Mouse (Mus musculus) adrenal gland, adult 2 months (tissue): ENCODE results near the gene Ciapin1. TPM values are rescaled to one million over a fixed set of nuclear protein-coding genes. Genes with fewer than 3 reads are reported as not detected.

Experiments
- DNase-seq: peaks from one replicate; pipeline ENCODE4 v3.0.0; 2021
- long read RNA-seq: library from polyadenylated mRNA; stranded (forward); transcript quantifications from one replicate; pipeline ENCODE4 v2.0.0, GENCODE M21; 2021
- polyA plus RNA-seq: library from polyadenylated mRNA; depleted of rRNA; stranded (reverse); fragments of >200 nt; gene quantifications from 2 replicates; pipeline ENCODE4 v1.2.3, GENCODE M21; 2012; rRNA removed
- total RNA-seq, 2 experiments: library from RNA; stranded (reverse); gene quantifications; 2 replicates each; pipeline ENCODE4 v1.2.3; 2021

The Ciapin1 gene
- total RNA-seq, result 100 to 1,000 TPM in 1 of 2 experiments, 10 to 100 TPM in 1; 81.5 to 123 TPM
- polyA plus RNA-seq, result 118 and 146 TPM in 2 replicates
- long read RNA-seq, full-length matches to known transcripts, result 119 of 155 reads
- long read RNA-seq, partial matches to known transcripts, result 24 of 155 reads
- long read RNA-seq, other reads (novel, unspliced or antisense), result 12 of 155 reads

DNA sequence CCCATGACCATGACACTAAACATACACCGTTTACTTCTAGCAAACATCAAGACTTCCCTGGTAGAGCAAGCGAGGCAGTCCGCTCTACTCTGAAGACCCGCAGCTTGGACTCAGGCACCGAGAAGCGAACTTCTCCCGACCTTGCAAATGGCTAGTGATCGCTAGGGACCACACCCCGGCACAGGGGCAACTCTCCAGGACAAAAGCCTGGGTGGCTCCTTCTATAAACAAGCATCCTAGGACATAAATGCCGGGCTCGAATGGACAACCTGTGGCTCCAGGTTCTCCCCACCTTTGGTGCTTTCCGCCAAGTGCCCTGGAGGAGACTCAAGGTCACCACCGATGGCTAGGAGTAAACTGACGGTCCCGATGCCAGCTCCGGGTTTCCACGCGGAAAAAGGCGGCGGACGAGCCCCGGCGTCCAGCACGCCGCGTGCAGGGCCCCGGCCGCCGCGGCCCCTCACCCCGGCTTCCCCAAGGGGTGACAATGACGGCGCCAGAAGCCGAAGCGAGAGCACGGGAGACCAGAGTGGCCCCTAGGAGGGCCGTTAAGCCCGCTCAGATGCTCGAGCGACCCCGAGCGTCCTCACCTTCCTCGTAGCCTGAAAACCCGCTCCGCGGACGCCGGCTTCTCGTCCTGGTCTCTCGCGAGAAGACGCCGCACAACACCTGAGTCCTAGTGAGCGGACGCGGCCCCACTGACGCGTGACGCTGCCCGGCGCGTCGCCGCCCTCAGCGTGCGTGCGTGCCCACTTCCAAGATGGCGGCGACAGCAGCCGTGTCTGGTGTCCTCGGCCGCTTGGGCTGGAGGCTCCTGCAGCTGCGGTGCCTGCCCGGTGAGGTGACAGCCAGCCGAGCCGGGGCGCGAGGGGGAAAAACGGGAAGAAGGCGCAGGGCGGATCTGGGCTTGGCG, at the start of gene Ciapin1, which contains the start of gene Coq9:
TSS of gene Ciapin1 (minus strand) at position 697 of the 913 bp plus-strand sequence.
TSS of gene Coq9 (plus strand) at position 660 of the 913 bp plus-strand sequence.
- DNase-seq, result peak; percentile 96

DNA sequence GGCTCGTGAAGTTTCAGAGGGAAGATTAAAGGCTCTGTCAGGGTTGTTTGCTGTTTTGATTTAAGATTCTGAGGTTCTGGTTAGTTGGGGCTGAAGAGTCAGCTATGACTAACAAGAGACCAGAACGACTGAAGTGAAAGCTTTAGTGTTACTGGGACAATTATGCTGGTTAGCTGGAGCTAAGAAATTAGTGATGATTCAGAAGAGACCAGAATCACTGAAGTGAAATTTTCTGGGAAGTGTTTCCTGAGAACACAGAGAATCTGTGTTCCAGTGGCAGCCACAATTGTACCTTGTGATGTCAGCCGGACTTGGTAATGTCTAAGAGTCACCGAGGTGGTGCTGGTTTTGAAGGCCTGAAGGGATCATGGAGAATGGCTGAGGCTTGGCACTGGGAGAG, 42.6 kb upstream of the Ciapin1 start:
- DNase-seq, result no peak

DNA sequence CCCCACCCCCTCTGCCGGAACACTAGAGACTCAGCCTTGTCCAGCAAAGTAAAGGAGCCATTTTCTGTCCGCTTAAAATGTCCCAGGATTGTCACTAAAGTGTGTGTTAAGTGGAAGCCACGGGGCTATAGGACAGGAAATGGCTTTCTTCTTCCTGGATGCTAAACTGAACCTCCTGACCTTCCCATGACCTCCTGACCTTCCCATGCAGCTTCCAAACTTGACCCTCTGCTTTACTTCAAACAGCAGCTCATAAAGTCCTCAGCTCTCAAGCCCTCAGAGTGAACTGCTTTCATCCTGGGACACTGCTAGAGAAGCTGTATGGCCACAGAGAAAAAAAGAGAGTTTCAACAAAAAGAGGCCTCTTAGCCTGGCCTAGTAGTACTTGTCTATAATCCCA, 38.7 kb upstream of the Ciapin1 start:
- DNase-seq, result no peak

DNA sequence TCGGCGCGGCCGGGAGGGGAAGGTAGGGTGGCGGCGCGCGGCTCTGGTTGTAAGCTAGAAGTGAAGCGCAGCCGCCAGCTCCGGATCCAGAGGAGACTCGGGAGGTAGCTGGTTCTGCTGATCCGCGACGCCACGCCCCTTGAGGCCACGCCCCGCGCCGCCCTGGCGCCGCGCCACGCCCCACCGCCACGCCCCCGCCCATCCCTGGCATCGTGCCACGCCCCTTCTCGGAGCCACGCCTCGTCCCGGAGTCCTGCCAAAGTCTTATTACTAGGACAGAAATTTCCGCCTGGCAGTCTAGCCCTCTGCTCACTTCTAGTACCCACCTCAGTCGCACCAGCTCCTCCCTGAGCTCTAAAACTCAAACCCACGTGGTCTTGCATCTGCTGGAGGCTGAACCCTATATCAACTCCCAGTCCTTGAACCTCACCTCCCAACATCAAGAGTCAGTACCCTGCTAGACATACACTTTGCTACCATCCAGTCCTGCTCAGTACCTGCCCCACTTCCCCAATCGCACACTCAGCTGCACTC, 38.1 kb upstream of the Ciapin1 start, which contains the start of gene Dok4:
TSS of gene Dok4 (minus strand) at position 134 of the 534 bp plus-strand sequence.
- peak; percentile 96 for DNase-seq

DNA sequence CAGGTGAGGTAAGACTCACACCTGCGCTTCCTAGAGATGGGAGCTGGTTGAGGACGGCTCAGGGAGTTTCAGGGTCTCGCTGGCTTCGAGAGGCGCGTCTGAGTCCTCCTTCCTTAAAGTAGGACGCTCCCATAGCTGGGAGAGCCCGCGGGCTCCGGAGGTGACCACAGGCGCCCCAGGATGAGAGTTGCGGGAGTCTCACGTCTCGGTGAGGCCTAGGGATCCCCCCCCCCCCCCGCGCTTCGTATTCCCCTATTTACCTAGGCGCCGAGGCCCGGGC, 37.7 kb upstream of the Ciapin1 start:
- no peak for DNase-seq

DNA sequence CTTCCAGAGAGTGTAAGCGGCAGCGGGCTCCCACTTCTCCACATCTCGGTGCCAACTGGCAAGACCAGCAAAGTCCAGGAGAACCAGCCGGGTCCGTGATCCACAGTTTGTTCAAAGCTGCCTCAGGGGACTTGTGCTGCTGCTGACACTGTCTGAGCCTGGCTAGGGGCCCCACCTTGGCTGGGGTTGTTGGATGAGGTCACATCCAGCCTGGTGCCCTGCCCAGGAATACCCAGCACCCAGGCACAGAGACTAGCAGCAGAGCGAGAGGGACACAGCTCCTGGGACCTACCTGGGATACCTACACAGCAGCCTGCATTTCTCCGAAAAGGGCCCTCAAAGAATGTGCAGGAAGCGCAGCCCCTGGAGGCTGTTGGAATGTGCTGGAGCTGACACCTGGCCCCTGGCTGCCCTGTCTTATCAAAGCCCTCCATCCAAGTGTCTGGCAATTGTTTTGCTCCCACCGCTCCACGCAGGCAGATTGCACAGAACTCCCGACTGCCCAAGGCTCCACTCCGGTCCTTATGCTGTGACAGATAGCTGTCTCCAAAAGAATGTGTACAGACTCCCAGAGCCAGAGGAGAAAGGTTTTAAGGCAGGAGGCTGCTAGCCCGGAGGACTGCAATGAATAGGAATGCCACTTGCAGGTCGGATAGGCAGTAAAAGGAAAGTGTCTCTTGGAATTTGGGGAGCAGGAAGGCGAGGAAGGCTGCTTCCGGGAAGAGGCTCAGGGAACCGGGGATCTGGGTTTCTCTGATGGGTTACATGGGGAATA, 37.1 kb upstream of the Ciapin1 start:
- peak; percentile 43 for DNase-seq

DNA sequence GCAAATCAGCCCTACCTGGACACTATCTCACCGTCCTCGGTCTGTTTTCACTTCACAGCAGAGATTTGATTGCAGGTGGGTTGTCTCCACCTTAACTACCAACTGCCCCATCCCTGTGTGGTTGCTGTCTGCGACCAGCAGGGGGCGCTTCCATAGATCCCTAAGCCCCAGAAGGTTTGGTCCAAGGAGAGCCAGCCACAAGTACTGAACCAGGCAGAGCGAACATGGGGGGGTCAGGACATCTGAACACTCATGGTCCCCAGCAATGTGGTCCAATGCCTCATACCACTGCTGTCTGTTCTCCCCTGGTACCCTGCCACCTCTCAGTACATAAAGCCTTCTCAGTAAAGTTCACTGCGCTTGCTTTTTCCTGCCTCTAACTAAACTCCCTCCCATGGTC, 36.2 kb upstream of the Ciapin1 start:
- peak; percentile 76 for DNase-seq

DNA sequence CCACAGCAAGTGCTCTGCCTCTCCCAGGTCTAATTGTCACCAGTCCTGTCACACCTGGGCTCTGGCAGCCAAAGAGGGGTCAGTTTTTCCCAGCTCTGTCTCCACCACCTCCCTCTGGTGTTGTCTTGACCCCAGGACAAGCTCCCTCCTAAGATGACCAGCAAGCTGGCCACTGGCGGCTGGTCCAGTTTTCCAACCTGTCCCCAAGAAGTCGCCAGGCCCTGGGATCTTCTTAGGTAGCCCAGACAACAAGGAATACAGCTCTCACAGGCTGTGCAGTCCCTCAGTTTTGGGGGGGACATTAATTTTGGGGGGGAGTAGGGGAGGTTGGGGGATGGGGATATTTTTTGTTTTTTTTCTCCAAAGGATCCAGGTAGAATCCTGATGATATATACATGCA, 34.4 kb upstream of the Ciapin1 start:
- DNase-seq, result no peak

DNA sequence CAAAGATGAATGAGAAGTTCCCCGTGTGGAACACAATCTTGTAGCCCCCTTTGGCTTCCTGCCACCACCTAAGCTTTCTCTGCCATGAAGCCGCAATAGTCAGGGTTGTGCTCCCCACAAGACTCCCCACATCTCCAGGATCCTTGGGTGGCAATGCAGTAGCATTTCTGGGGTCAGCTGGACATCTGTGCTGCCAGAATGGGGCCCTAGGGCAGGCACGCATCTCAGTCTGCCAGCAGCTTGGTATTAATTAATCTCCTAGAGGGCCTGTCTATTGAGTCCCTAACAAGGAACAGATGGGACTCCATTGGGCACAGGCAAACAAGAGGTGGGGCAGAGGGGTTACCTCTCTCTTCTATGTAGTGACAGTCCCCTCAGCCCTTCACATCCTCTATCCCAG, 34.0 kb upstream of the Ciapin1 start:
- DNase-seq, result no peak

DNA sequence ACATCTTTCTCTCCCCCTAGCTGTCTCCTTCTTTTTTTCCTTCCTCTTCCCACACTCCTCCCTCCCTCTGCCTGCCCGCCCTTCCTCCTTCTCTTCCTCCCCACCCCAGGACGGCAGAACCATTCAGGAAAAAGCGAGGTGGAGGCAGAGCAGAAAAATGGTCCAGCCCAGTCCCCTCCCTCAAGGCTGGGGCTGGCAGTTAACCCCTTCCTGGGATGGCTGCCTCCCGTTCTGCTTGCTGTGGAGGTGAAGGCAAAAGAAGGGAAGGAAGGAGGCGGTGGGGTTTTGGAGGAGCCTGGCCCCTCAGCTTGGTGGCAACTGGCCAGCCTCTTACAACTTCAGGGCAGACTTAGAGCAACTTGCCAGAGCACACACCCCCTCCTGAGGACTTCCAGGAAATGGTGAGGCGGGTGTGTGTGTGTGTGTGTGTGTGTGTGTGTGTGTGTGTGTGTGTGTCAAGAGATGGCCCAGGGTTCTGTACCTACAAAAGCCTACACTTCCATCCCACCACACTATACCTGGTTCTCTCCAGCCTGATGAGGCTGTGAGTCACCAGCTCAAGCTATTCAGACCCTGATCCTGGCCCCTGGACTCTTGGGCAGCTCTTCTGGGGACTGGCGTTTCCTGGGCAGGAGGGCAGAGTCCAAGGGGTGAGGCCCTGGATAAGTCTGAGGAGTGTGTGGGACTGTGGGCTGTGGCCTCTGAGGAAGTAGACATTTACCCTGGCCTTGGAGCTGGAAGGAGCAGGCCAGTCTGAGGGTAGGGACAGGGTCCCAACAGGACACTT, 33.1 kb upstream of the Ciapin1 start:
- peak; percentile 69 for DNase-seq

DNA sequence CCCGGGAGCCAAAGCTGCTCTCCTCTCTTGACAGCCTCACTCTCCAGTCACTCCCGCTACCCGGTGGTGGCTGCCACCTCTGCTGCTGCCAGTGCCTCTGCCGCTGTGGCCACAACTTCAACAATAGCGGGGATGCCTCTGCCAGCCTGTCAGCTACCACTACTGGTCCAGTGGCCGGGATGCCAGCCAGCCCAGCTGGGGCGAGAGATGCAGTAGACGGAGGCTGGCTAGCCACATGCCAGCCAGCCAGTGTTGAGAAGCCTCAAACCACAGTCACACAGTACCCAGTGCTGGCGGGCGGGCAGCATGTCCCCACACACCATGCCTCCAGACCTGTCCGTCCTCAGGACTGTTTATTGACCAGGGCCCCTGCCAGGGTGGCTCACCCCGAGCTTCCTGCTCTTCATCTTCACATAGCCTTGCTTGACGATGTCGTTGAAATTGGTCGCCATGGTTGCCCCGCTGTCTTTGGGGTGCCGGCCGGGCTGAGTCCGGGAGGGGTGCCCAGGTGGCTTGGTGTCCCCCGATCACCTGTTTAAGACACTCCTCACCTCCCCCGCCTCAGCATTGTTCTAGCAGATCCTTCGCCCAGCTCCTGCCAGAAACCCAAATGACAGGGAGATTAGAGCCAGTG, 32.4 kb upstream of the Ciapin1 start:
- no peak for DNase-seq

DNA sequence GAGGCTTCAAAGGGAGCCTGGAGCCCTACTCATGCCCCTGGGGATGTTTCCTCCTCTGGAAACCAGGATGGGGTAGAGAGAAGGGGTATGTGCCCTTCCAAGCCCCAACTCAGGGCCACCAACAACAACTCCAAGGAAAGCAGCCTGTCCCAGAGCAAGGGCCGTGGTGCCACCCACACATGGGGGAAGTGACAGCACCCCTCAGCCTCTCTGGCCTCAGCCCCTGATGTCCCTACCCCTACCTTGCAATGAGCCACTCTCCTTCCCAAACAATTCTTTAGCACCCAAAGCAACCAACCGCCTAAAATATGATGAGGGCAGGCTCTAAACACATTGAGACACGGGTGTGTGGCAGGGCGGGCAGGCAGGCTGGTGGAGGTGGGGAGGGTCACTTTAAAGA, 31.8 kb upstream of the Ciapin1 start:
- DNase-seq, result no peak

DNA sequence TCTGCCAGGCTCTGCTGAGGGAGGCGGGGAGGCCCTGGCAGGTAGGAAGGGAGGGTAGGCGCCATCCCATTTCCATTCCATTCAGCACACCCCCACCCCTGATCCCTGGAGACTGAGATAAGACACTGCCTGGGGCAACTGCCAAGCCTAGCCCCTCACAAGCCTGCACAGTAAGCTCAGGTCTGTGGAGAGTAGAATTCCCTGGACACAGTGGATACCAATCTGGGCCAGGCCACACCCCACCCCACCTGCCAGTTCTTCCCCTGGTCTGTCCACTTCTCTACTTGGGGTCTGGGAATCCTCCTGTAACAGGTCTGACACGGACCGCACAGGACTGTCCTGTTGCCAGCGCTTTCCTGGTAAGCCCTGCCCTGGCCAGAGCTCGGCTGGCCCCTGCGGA, 31.0 kb upstream of the Ciapin1 start:
- DNase-seq, result no peak

DNA sequence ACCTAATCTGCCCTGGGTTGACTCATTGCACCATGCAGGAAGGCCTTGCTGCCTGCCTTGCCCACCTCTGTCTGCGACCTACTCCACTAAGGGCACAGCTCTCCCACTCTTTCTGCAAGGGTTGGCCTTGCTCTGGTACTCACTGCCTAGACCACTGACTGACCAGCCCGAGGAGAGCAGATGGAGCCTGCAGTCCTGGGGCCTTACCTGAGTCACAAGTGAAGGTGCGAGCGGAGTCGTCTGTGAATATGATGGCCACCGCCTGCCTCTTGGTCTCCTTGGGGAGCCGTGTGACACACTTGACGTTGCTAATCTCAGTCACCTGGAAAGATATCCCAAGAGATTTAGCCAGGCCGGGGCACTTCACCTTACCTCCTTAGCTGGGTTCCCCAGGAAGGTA, 28.8 kb upstream of the Ciapin1 start:
- no peak for DNase-seq

DNA sequence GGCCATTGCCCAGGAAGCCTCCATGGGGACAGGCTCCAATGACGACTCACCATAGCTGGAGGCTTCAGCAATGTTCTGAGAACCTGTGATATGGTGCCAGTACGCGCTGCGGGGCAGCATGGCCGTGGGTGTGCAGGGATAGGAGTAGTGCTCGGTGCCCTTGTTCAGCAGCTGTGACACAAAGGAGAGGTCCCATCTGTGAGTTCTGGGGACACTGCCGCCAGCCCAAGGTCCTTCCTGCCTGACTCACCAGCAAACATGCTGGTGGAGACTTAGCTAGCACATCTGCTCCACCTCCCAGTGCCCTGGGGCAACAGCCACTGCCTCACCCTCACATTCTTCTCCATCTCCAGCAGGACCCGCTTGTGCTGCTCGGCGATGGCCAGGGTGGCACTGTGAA, 27.1 kb upstream of the Ciapin1 start:
- DNase-seq, result peak; percentile 85

DNA sequence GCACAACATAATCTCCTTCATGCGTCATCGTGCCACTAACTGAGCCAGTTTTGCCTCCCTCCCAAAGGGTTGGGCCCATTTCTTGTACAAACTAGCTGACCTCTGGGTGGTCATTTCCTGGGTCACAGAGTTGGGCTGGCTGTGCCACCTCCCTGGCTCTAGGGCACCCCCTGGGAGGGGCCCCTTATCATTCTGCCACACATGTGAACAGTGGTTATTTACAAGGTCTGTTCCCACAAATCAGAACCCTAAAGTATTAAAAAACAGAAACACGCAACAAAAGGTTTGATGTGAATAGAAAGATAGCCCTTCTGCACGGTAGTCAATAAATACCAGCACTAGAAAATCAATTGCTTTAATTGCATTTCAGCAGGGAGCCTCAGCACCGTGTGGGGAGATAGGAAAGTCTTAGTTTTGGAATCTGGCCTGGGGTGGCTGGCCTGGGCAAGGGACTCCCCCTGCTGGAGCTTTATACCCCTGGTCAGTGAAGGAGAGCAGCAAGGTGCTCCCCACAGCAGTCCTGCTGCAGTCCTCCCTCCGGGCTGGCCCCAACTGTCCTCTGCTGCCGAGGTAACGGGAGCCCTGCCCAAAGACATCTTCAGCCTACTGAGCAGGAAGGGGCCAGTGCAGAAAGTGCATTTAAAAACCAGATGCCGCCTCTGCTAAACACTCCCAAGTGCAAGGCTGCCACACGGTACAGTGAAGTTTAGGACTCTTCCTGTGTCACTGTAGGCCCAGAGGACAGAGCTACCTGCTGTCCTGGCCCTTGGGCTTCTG, 25.9 kb upstream of the Ciapin1 start:
- no peak for DNase-seq

DNA sequence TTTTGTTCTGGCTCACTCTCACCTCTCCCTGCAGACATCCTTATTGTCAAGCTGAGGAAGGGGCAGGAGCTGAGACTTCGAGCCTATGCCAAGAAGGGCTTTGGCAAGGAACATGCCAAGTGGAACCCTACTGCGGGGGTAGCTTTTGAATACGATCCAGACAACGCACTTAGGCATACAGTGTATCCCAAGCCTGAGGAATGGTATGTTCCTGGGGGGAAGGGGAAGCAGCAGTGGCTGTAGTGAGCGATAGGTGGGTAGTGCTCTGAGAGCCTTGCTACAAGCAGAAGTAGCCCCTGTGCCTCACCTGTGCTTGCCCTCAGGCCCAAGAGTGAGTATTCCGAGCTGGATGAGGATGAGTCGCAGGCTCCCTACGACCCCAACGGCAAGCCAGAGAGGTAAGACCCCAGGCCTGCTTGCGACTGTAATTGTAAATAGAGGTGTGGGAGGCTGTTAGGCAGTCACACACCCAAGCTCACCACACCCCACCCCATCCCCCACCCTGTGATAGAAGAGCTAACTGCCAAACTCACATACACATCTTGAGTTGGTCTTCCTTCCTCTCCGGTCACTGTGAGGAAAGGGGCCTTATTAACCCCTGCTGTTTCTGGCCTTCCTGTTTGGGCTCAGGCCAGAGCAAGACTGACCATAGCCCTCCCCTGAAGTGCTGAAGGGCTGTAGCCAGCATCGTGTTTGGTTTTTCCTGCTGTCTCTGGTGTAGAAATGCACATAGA, 24.5 kb upstream of the Ciapin1 start:
- DNase-seq, result no peak

DNA sequence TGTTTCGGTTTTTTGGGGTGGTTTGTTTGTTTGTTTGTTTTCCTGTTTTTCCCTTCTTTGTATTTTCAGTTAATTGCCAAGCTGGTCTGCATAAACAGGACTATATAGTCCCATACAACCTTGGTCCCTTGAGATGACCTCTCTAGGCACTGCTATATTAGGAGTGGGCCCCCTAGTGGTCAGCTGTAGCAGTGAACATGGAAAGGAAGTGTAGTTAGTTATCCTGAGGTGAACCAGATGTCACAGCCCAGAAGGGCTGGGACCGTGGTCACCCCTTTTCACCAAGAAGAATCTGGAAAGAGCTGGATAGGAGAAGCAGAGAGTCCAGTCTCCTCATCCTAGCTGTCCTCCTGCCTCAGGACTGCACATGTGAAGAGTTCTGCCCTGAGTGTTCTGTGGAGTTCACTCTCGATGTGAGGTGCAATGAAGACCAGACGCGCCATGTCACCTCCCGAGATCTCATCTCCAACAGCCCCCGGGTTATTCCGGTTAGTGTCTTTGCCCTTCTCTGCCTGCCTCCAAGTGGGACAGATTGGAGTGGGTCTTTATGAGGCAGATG, 23.3 kb upstream of the Ciapin1 start:
- DNase-seq, result peak; percentile 62
